Mouse (Mus musculus): ENCODE data around the gene Rasal2. TPM values are rescaled to one million over a fixed set of nuclear protein-coding genes. Genes with fewer than 3 reads are reported as not detected.

The Rasal2 gene
- 0.53 TPM for total RNA-seq (2023)

GRCm38 (mm10) chr1:157412454-157413369, at the start of gene Rasal2:
Gene Rasal2 (minus strand): TSS chr1:157412595.

GRCm38 (mm10) chr1:157458421-157459208, 46.2 kb upstream of the Rasal2 start, which contains the start of gene Cryzl2:
Gene Cryzl2 (plus strand): TSS chr1:157458577.

GRCm38 (mm10) chr1:157108580-157108979, 303.8 kb downstream of the Rasal2 start, which contains the start of gene Tex35:
Gene Tex35 (minus strand): TSS chr1:157108680.

Other genes with a start within 250 kb of the Rasal2 start
- gene Cryzl2, start 46.0 kb upstream of the Rasal2 start, total RNA-seq (2023) = 1.5 TPM
- 0.70 TPM for gene Sec16b, start 94.1 kb upstream of the Rasal2 start, total RNA-seq (2023)

Measured in CD4-positive naive resting alpha-beta T cell, adult 76 days (primary cell).